17 mouse cellular contexts compared by ENCODE assay signal in the genomic region with DNA sequence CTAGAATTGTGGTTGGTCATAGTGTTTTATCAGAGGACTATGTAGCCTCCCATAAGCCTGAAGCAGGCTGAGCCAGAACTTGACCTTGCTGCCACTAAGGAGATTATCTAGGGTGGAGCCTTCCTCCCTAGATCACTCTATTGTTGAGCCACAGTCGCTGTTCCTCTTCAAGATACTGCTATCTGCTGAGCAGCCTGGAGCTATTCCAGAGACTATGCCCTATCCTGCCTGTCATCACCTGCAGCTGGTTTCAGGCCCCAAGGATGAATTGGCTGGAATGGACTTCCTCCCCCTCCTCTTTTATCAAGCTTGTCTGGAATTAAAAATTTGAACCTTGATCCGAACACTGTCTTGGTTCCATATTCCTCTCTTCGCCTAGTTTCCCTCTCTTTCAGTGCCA.
"Had no signal": no experiment of that assay in that cellular context is flagged by ENCODE, and none has a peak within 500 bp of the region (broad histone marks: within the 10 kb centered on the region; RNA-seq: fewer than 3 reads in every experiment).

No protein-coding gene starts in this region.

- H3K36me3 ChIP-seq: neural tube, embryonic 12.5 days; neural tube, embryonic 13.5 days; neural tube, embryonic 15.5 days; stomach, embryonic 15.5 days had no signal

- H3K4me3 ChIP-seq: neural tube, embryonic 12.5 days; neural tube, embryonic 13.5 days; neural tube, embryonic 15.5 days; stomach, embryonic 15.5 days had no signal

- DNase-seq: retina, postnatal 1 day; right cerebral cortex, adult 18-20 months; right cerebral cortex, postnatal 14 days; right cerebral cortex, postnatal 25 days; right cerebral cortex, postnatal 4 days; spleen, adult 18-20 months; thymus, adult 18-20 months; thymus, adult 2 months; thymus, postnatal 14 days; thymus, postnatal 25 days; thymus, postnatal 36 days; thymus, postnatal 4 days had no signal

- H3K4me1 ChIP-seq: neural tube, embryonic 12.5 days; neural tube, embryonic 13.5 days; neural tube, embryonic 15.5 days; stomach, embryonic 15.5 days had no signal

- H3K9me3 ChIP-seq: neural tube, embryonic 12.5 days; neural tube, embryonic 13.5 days; neural tube, embryonic 15.5 days; stomach, embryonic 15.5 days had no signal

- H3K27me3 ChIP-seq: neural tube, embryonic 12.5 days; neural tube, embryonic 13.5 days; neural tube, embryonic 15.5 days; stomach, embryonic 15.5 days had no signal

- H3K9ac ChIP-seq: neural tube, embryonic 12.5 days; neural tube, embryonic 13.5 days; neural tube, embryonic 15.5 days; stomach, embryonic 15.5 days had no signal

- H3K27ac ChIP-seq: neural tube, embryonic 12.5 days; neural tube, embryonic 13.5 days; neural tube, embryonic 15.5 days; stomach, embryonic 15.5 days; stomach, postnatal 0 days had no signal
